Mouse (Mus musculus) olfactory bulb, adult 2 months (tissue): ENCODE results near the gene Tbx1. TPM values are rescaled to one million over a fixed set of nuclear protein-coding genes. Genes with fewer than 3 reads are reported as not detected.

Experiments used
- H3K27ac ChIP-seq: fragments of 200-500 bp; 2 replicates; pipeline ENCODE4 v1.5.1; 2012; ENCODE audit warnings: low read depth, low read length; ENCODE audit not compliant: insufficient read depth
- H3K4me1 ChIP-seq: fragments of 200-500 bp; 2 replicates; pipeline ENCODE4 v1.6.1; 2012; ENCODE audit warnings: low read length; ENCODE audit not compliant: control insufficient read depth, insufficient read depth
- H3K4me3 ChIP-seq: fragments of 200-500 bp; 2 replicates; pipeline ENCODE4 v1.5.1; 2012; ENCODE audit warnings: mild to moderate bottlenecking, low read depth, low read length, moderate library complexity; ENCODE audit not compliant: insufficient read depth
- CTCF ChIP-seq: fragments of 200-500 bp; IDR thresholded peaks from 2 replicates; pipeline ENCODE4 v1.5.1; 2012; ENCODE audit warnings: low read depth, mild to moderate bottlenecking, low read length, moderate library complexity; ENCODE audit not compliant: insufficient read depth
- POLR2A ChIP-seq: fragments of 200-500 bp; IDR thresholded peaks from 2 replicates; pipeline ENCODE4 v1.6.1; 2012; ENCODE audit warnings: mild to moderate bottlenecking, low read depth, low read length, moderate library complexity; ENCODE audit not compliant: insufficient read depth
- WGBS: fragments of 180-500 bp; shearing (Covaris S2); methylation state at CpG from one replicate; pipeline ENCODE4 v1.1.7; 2018; 5-methylcytosine and 5-hydroxymethylcytosine counted together
- polyA plus RNA-seq: library from polyadenylated mRNA; stranded (reverse); fragments of >200 nt; gene quantifications from 2 replicates; pipeline ENCODE4 v1.2.4, GENCODE M21; 2012; ENCODE audit warnings: low replicate concordance; ENCODE audit not compliant: missing spikeins, insufficient read depth, insufficient read length

Gene Tbx1
- polyA plus RNA-seq: not detected in 2 replicates

DNA sequence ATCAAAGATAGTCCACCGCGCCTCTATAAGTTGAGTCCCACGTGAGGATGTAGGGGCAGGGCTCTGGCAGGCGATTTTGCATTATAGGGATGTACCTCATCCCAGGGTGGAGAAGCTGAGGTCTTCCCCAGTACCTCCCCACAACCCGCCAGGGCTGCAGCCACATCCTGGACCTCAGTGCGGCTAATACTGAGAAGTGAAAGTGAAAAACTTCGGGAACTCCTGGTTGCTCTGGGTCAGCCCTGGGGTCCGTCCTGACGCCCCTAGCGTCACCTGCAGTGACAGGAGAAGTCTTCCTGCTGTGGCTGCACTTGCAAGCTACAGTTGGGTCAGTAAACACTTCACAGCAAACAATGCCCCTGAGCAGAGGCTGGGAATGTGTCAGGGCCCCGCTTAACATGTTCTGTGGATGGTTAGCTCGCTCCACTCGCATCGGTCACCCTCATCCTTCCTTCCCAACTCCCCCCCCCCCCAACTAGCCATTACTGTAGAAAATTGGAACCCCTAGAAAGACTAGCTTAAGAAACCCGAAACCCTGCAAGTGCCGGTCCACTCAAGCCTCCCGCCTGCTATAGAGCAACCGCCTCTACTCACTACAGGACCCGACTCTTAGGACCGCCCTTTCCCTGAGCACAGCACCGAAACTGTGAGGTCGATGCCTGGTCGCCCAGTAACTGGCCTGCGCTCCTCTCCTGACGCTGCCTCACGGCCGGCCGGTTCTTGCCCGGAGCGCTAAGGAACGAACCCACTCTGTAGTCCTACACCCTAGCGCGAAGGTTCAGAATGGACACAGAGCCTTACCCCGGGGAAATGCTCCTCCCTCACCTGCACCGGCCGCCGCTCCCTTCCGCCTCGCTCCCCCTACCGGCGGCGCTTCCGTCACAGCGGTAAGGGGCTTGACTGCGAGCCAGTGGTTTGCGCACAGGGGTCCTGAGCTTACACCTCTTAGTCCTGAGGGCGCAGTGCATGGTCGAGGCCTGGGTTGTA is at the start of gene Tbx1:
TSS of gene Tbx1 (minus strand) at position 868 of the 987 bp plus-strand sequence.
- TF ChIP-seq POLR2A (no peak), CTCF (peak; percentile 11; the same call in 1 of the 2 replicates)
- H3K4me3 ChIP-seq: 0 out of 2 replicates have a peak within 1 kb of the TSS, but pooled peaks have one; percentile 15
- 13% methylated on average over 48 of the region's 48 CpGs for WGBS
- H3K27ac ChIP-seq: no peak within 1 kb of the TSS
- peaks cover 31% of the 10 kb centered on the region for H3K4me1 ChIP-seq

DNA sequence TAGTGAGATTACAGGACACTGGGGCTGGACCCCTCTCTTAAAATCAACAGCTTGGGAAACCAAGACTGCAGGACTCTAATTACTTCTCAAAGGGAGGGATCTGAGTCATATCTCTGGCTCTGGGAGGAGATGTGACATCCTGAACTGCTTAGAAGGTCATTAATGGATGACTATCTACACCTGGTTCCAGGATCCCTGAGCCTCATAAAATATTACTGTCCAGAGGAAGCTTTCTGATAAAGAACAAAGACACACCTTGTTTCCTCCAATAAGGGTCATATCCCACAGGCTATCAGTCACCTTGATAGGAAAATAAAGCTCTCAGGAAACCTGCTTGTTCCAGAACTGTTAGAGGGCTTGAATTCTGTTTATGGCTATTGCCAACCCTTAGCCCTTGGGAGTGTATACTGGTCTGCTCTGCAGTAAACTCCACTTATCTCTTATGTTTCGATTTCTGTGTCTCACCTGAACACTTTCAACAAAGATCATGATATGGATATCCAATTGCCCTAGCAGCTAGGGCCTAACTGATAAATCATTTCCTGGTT is 49.0 kb upstream of the Tbx1 start:
- H3K27ac ChIP-seq: no peak overlapping the region
- TF ChIP-seq POLR2A: no peak
- TF ChIP-seq CTCF: no peak
- no peak overlapping the region for H3K4me3 ChIP-seq
- WGBS: 98% methylated on average over 1 of the region's 1 CpGs
- H3K4me1 ChIP-seq: peaks cover 4% of the 10 kb centered on the region; the same call in 1 of the 2 replicates

DNA sequence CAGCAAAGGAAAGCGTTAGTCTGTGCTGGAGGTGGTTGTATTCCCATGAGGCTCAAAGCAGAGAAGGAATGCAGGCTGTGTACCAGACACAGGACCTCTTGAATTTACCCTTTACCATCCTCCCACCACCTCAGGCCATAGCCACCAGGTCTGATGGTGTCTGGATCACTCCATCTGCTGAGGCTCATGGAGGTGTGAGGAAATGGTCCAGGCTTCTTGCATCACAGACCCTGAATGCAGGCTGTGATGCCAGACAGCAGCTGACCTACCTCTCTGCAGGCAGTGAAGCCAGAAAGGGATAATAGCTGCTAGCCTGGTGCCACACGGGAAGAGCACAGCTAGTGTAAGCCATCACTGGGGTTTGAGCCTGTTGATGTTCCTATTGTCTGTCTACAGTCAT is 47.9 kb upstream of the Tbx1 start:
- H3K27ac ChIP-seq: no peak overlapping the region
- peaks cover 4% of the 10 kb centered on the region; the same call in 1 of the 2 replicates for H3K4me1 ChIP-seq
- TF ChIP-seq CTCF (no peak), POLR2A (no peak)
- 59% methylated on average over 2 of the region's 2 CpGs for WGBS
- no peak overlapping the region for H3K4me3 ChIP-seq

DNA sequence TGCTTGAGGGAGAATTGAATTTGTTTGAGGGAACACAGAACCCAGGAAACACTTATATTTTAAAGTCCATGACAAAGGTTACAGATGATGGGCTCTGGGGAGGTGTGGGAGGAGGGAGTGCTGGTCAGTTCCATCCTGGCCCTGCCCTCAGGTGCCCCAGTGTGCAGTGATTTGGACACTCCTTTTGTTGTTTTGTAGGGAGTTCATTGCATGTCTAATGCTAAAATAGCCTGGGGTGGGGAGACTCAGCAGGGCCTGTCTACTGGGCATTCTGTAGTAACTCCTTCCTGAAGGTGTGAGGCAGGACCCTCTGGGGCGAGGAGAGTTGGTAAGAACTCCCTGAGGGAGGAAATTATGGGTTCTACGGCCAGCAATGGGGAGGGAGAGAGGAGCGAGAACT is 46.3 kb upstream of the Tbx1 start:
- H3K4me1 ChIP-seq: no peaks in the 10 kb centered on the region
- H3K4me3 ChIP-seq: no peak overlapping the region
- 67% methylated on average over 3 of the region's 3 CpGs for WGBS
- H3K27ac ChIP-seq: no peak overlapping the region
- TF ChIP-seq CTCF: no peak
- no peak for TF ChIP-seq POLR2A

DNA sequence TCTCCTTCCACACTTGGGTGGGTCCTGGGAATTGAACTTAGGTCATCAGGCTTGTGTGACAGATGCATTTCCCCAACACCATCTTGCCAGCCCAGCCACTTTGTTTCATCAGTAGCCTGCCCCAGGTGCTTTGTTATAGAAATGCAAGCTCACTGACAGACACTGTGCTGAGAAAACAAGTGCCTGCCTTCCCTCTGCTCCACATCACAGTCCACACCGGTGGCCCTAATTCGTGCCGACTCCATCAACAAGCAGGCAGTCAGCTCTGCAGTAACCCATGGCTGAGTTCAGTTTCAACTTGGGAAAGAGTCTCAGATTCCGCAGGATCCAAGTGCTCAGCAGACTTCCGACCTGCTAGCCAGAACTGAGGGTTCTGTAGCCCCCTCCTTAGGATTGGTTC is 45.9 kb upstream of the Tbx1 start:
- 83% methylated on average over 5 of the region's 5 CpGs for WGBS

DNA sequence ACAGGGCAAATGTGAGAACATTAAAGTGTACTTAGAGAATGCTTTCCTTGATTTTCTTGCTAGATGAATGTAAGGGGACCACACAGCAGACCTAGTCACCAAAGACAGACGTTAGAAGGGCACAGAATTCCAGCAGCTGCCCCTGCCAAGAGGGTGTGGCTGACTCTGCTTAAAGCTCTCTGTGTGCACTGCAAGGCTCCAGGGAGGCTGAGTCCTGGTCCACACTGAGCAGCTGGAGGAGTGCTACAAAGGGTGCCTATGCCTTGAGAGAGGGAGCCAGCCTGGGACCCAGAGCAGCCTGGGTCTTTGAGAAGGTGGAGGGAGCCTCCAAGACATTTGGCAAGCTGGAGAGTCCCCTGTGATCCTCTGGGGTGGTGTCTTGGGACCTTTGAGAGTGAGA is 42.9 kb upstream of the Tbx1 start:
- 27% methylated on average over 1 of the region's 1 CpGs for WGBS
- H3K4me3 ChIP-seq: no peak overlapping the region
- no peak overlapping the region for H3K27ac ChIP-seq
- peaks cover 12% of the 10 kb centered on the region for H3K4me1 ChIP-seq
- TF ChIP-seq POLR2A (no peak), CTCF (no peak)

More for the DNA sequence above, 45.9 kb upstream of the Tbx1 start:
- no peak overlapping the region for H3K27ac ChIP-seq
- H3K4me1 ChIP-seq: no peaks in the 10 kb centered on the region
- TF ChIP-seq POLR2A (no peak), CTCF (no peak)
- no peak overlapping the region for H3K4me3 ChIP-seq

DNA sequence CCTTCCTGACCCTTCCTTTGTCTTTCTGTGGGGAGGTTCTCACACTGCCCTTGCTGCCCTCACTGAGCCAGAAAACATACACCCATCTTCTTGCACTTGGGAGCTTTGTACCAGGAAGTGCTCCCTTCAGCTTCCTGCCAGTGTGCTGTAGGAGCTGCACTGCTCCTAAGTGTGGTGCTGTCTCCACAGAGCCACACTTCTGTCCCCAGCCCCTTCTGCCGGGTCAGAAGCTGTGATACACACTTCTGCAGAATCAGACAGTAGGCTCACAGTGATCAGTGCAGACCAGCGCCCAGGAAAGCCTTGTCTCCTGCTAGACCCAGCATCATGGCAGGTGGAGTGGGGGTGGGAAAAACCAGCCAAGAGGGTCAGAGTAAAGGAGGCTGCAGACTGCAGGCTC is 42.3 kb upstream of the Tbx1 start:
- WGBS: 79% methylated on average over 2 of the region's 2 CpGs
- Histone ChIP-seq H3K4me1 (peaks cover 16% of the 10 kb centered on the region), H3K27ac (no peak overlapping the region), H3K4me3 (no peak overlapping the region)
- TF ChIP-seq CTCF (no peak), POLR2A (no peak)

DNA sequence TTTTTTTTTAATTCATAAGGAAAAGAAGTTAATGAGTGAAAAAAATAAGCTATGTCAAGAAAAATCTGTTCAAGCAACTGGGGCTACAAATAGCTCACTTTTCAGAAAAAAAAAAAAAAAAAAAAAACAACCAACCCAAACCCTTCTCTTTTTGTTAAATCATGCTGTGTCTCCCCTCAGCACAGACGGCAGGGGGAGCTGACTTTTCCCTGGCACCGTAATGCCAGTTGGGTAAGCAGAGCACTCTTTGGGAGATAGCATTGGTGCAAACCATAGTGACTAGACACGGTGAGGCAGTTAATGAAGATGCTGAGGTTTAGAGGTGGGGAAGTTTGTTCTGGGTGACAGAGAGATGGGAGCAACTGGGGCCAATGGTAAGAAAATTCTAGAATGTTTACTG is 41.6 kb upstream of the Tbx1 start:
- H3K27ac ChIP-seq: no peak overlapping the region
- H3K4me3 ChIP-seq: no peak overlapping the region
- TF ChIP-seq POLR2A (no peak), CTCF (0 out of 2 replicates have a peak, but pooled peaks have one; percentile 28)
- H3K4me1 ChIP-seq: peaks cover 22% of the 10 kb centered on the region
- WGBS: 16% methylated on average over 3 of the region's 3 CpGs

DNA sequence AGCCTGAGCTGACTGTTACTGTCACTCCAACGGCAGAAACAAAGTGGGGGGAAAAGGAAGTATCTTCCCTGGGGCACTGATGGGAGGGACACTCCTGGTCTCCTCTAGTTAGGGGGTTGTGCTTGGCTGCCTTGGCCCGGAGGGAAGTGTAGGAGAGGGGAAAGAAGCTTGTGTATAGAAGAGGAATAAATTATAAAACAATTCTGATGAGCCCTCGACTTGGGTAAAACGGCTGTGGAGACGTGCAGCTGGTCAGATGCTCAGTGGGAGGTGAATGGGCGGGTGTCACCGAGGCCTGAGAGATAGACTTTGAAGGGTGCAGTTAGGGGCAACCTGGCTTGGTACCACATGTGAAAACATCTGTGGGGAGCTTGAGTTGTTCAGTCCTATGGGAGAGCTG is 40.7 kb upstream of the Tbx1 start:
- no peak overlapping the region for H3K27ac ChIP-seq
- H3K4me1 ChIP-seq: peaks cover 28% of the 10 kb centered on the region
- H3K4me3 ChIP-seq: no peak overlapping the region
- 67% methylated on average over 7 of the region's 7 CpGs for WGBS
- TF ChIP-seq CTCF: no peak
- TF ChIP-seq POLR2A: no peak
